Mouse (Mus musculus): ENCODE data around the gene Gm8108.
"Not testable (repeated sequence)": the region's sequence is repeated elsewhere in the genome, so short reads cannot be mapped to it uniquely, and the experiment has no call there.

DNA sequence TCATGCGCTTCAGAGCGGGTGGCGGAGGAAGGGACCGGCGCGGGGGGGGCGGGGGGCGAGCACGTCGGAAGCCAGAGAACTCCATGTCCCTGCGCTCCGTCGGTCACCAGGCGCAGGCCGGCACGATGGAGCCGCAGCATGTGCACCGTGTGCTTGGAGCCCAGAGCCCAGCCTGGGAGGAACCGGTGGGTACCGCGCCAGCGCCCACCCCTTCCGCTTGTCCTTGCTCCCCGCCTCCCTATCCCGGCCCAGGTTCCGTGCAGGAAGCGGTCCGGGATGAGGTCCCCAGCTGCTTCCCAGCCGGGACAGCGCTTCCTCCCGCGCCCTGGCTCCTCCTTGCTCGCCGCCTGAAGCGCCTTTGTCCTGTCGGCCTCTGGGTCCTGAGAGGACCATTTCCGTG, at the start of gene Gm8108:
- TF ChIP-seq CTCF (IDR thresholded peaks at IDR 0.05; ENCODE audit: borderline replicate concordance, insufficient read depth, low read depth, low read length); POLR2A (IDR thresholded peaks at IDR 0.05; ENCODE audit: borderline replicate concordance, insufficient read depth, low read length): not testable (repeated sequence)

Data from cerebellum, adult 2 months (tissue).